Mouse (Mus musculus): Measurements from ENCODE around the gene Slf2.

DNA sequence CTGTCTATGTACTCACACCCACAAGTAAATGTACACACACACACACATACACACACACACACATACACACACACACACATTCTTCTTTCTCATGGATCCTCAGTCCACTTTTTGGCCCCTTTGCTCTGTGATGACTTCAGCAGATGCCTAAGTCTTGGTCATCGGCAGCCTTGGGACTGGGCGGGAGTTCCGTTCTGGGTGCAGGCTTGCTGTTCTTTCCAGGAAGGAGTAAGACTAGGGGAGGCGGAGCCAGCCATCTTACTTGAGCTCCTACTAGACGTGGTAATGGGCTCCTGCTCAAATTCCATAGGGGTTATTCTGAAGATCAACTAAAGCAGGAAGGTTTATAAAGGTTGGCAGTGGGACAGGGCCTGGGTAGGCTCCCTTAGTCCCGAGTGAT, 89.4 kb downstream of the Slf2 start:
- TF ChIP-seq CTCF (IDR thresholded peaks at IDR 0.05; ENCODE audit: low read depth) (no peak), EP300 (IDR thresholded peaks at IDR 0.05; ENCODE audit: low read depth) (no peak)
